Mouse (Mus musculus) CH12.LX (cell line): ENCODE measurements at regions not wholly inside any gene's neighbourhood (a gene's known extent, or its start where the extent isn't known, plus 50 kb on each side); places are given as distances from the start of the nearest gene placed in this dataset.

ENCODE experiments used
- BHLHE40 ChIP-seq: IDR thresholded peaks from 2 replicates; pipeline ENCODE4 v1.6.1; 2011; ENCODE audit warnings: mild to moderate bottlenecking, low read depth, low read length, improper control_type of control experiment
- CTCF ChIP-seq, 2 experiments: IDR thresholded peaks in 1 of 2; conservative IDR thresholded peaks in 1 of 2; 2 replicates each; pipeline ENCODE4 v1.5.1; 2011 to 2012; ENCODE audit warnings: low read depth in 2 of 2, low read length in 2 of 2, improper control_type of control experiment in 1 of 2, inconsistent platforms in 1 of 2, mild to moderate bottlenecking in 1 of 2, moderate library complexity in 1 of 2
- EP300 ChIP-seq: IDR thresholded peaks from 2 replicates; pipeline ENCODE4 v1.6.1; 2011; ENCODE audit warnings: low read length, improper control_type of control experiment
- MAX ChIP-seq: IDR thresholded peaks from 2 replicates; pipeline ENCODE4 v1.6.1; 2011; ENCODE audit warnings: low read length, improper control_type of control experiment
- MAZ ChIP-seq: IDR thresholded peaks from 2 replicates; pipeline ENCODE4 v1.6.1; 2012; ENCODE audit warnings: low read depth, mild to moderate bottlenecking, inconsistent platforms, low read length, improper control_type of control experiment, moderate library complexity
- MYC ChIP-seq: IDR thresholded peaks from 2 replicates; pipeline ENCODE4 v1.6.1; 2011; ENCODE audit warnings: low read depth, mild to moderate bottlenecking, improper control_type of control experiment, low read length
- NRF1 ChIP-seq: IDR thresholded peaks from 2 replicates; pipeline ENCODE4 v1.6.1; 2014; ENCODE audit warnings: low read depth, mild to moderate bottlenecking, inconsistent platforms, low read length, improper control_type of control experiment, moderate library complexity
- POLR2A ChIP-seq: IDR thresholded peaks from 2 replicates; pipeline ENCODE4 v1.6.1; 2011; ENCODE audit warnings: low read depth, mild to moderate bottlenecking, improper control_type of control experiment, low read length
- ZKSCAN1 ChIP-seq: IDR thresholded peaks from 2 replicates; pipeline ENCODE4 v1.6.1; 2012; ENCODE audit warnings: low read depth, inconsistent platforms, low read length, improper control_type of control experiment, borderline replicate concordance

- TF ChIP-seq POLR2A = no peak
- TF ChIP-seq CTCF (conservative IDR thresholded peaks at IDR 0.05 in 1 of 2, IDR thresholded peaks at IDR 0.05 in 1 of 2; ENCODE audit: low read depth in 2 of 2, low read length in 2 of 2) = no peak
- no peak for TF ChIP-seq NRF1
- no peak for TF ChIP-seq MYC
- no peak for TF ChIP-seq ZKSCAN1
- no peak for TF ChIP-seq MAX
- TF ChIP-seq BHLHE40 = no peak
- no peak for TF ChIP-seq MAZ
- no peak for TF ChIP-seq EP300
These were observed 124.3 kb upstream of the Foxa2 start for GRCm38 (mm10) chr2:148171113-148171512.
